Mouse (Mus musculus) limb, embryonic 12.5 days (tissue): ENCODE measurements at regions not wholly inside any gene's neighbourhood (a gene's known extent, or its start where the extent isn't known, plus 50 kb on each side); places are given as distances from the start of the nearest gene placed in this dataset. TPM values are rescaled to one million over a fixed set of nuclear protein-coding genes. Genes with fewer than 3 reads are reported as not detected.

ENCODE experiments used
- microRNA-seq: library from miRNA; unstranded; fragments of <30 nt; microRNA quantifications from one replicate; pipeline ENCODE4, GENCODE M21; 2017

Small RNA genes in the stretch of these regions (microRNA-seq; reads per million reads assigned to microRNA genes)
- not detected for gene Gm25247
